Mouse (Mus musculus) induced T-regulatory cell, adult 2 months (primary cell): ENCODE measurements around the gene Gm20865.
"Not testable (repeated sequence)": the region's sequence is repeated elsewhere in the genome, so short reads cannot be mapped to it uniquely, and the experiment has no call there.

Experiments
- DNase-seq: peaks from one replicate; pipeline ENCODE4 v3.0.0-alpha.2; 2012; ENCODE audit warnings: low read depth

Gm20865 gene

GRCm38 (mm10) chrY:21241275-21241674 lies at the start of gene Gm20865:
Gene Gm20865, plus strand, starts transcription at chrY:21241575.
- not testable (repeated sequence) for DNase-seq
